Mouse (Mus musculus) limb, embryonic 12.5 days (tissue): ENCODE measurements around the gene Cox6a1. TPM values are rescaled to one million over a fixed set of nuclear protein-coding genes. Genes with fewer than 3 reads are reported as not detected.
"Not testable (repeated sequence)": the region's sequence is repeated elsewhere in the genome, so short reads cannot be mapped to it uniquely, and the experiment has no call there.

Experiments
- ATAC-seq: fragments of 200-750 bp; cut with Nextera tagmentation; 2 replicates; pipeline ENCODE4 v1.8.0; 2017; ENCODE audit warnings: low read depth, moderate TSS enrichment; ENCODE audit not compliant: insufficient number of reproducible peaks, insufficient read depth, low FRiP score, low TSS enrichment
- H3K27ac ChIP-seq: fragments of 300-500 bp; sonication (generic); 2 replicates; pipeline ENCODE4 v1.5.1; 2016; ENCODE audit warnings: mild to moderate bottlenecking, moderate library complexity
- H3K27me3 ChIP-seq: fragments of 300-500 bp; sonication (generic); 2 replicates; pipeline ENCODE4 v1.6.1; 2016; ENCODE audit warnings: mild to moderate bottlenecking, moderate library complexity
- H3K36me3 ChIP-seq: fragments of 300-500 bp; sonication (generic); 2 replicates; pipeline ENCODE4 v1.6.1; 2016; ENCODE audit warnings: mild to moderate bottlenecking, moderate library complexity
- H3K4me1 ChIP-seq: fragments of 300-500 bp; sonication (generic); replicated peaks from 2 replicates; pipeline ENCODE4 v1.6.1; 2016
- H3K4me2 ChIP-seq: fragments of 300-500 bp; sonication (generic); 2 replicates; pipeline ENCODE4 v1.6.1; 2016; ENCODE audit warnings: mild to moderate bottlenecking, moderate library complexity
- H3K4me3 ChIP-seq: fragments of 300-500 bp; sonication (generic); replicated peaks from 2 replicates; pipeline ENCODE4 v1.5.1; 2016; ENCODE audit warnings: mild to moderate bottlenecking
- H3K9ac ChIP-seq: fragments of 300-500 bp; sonication (generic); replicated peaks from 2 replicates; pipeline ENCODE4 v1.6.1; 2016; ENCODE audit warnings: mild to moderate bottlenecking, moderate library complexity
- H3K9me3 ChIP-seq: fragments of 300-500 bp; sonication (generic); 2 replicates; pipeline ENCODE4 v1.6.1; 2016; ENCODE audit warnings: mild to moderate bottlenecking, moderate library complexity
- WGBS: fragments of 180-500 bp; shearing (Covaris S2); methylation state at CpG from one replicate; pipeline ENCODE4 v1.1.7; 2016; 5-methylcytosine and 5-hydroxymethylcytosine counted together
- polyA plus RNA-seq: library from polyadenylated mRNA; unstranded; fragments of >200 nt; fragmentation: Nextera tagmentation; extraction: Ambion mirVana; gene quantifications from 2 replicates; pipeline ENCODE4 v1.2.1, GENCODE M21; 2016

Cox6a1 gene
- polyA plus RNA-seq: 668 and 680 TPM in 2 replicates

GRCm38 (mm10) chr5:115348546-115349224 lies at the start of gene Cox6a1:
Gene Cox6a1 (minus strand): TSS chr5:115348981.
- peak within 1 kb of the TSS; percentile 93 for H3K4me3 ChIP-seq
- H3K27me3 ChIP-seq: no peaks in the 10 kb centered on the region
- H3K4me1 ChIP-seq: peaks cover 15% of the 10 kb centered on the region
- H3K4me2 ChIP-seq: peak within 1 kb of the TSS; percentile 96
- H3K27ac ChIP-seq: peak within 1 kb of the TSS; percentile 78
- peak; percentile 80 for ATAC-seq
- WGBS: under 1% methylated on average over 71 of the region's 74 CpGs
- peak within 1 kb of the TSS; percentile 83 for H3K9ac ChIP-seq
- H3K9me3 ChIP-seq: 0 out of 2 replicates have a peak, but pooled peaks cover 5% of the 10 kb centered on the region
- peaks cover 32% of the 10 kb centered on the region for H3K36me3 ChIP-seq

- WGBS: 4% methylated on average over 48 of the region's 48 CpGs
- no peak overlapping the region for H3K27ac ChIP-seq
These were observed 49.3 kb upstream of the Cox6a1 start for GRCm38 (mm10) chr5:115397839-115398780.

GRCm38 (mm10) chr5:115396654-115397053 lies 47.9 kb upstream of the Cox6a1 start:
- no peak overlapping the region for H3K4me3 ChIP-seq
- peaks cover 16% of the 10 kb centered on the region; the same call in 1 of the 2 replicates for H3K27me3 ChIP-seq
- ATAC-seq: no peak
- no peak overlapping the region for H3K4me2 ChIP-seq
- H3K9ac ChIP-seq: no peak overlapping the region
- no peaks in the 10 kb centered on the region for H3K36me3 ChIP-seq
- no peak overlapping the region for H3K27ac ChIP-seq
- WGBS: 68% methylated on average over 11 of the region's 11 CpGs
- no peaks in the 10 kb centered on the region for H3K9me3 ChIP-seq
- H3K4me1 ChIP-seq: peaks cover 25% of the 10 kb centered on the region

More at GRCm38 (mm10) chr5:115397839-115398780, 49.3 kb upstream of the Cox6a1 start:
- Histone ChIP-seq H3K9me3 (no peaks in the 10 kb centered on the region), H3K27me3 (peaks cover 16% of the 10 kb centered on the region; the same call in 1 of the 2 replicates), H3K36me3 (no peaks in the 10 kb centered on the region), H3K4me2 (peak overlapping the region; percentile 82), H3K9ac (peak overlapping the region; percentile 77), H3K4me1 (peaks cover 22% of the 10 kb centered on the region), H3K4me3 (peak overlapping the region; percentile 43)
- no peak for ATAC-seq

DNA sequence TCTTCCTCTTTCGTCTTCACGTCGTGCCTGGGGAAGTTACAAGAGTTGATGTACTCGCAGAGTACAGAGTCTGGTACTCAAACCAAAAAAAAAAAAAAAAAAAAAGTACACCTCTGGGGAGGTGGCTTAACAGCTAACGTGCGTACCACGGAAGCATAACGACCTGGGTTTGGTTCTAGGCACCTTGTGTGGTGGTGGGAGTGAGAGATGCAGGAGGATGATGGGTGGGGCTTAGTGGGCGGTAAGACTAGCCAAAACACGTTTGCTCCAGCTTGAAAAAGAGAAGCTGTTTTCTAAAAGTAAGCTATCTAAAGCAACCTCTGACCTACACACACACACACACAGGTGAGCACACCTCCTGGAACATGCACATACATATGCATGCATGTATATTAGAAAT lies 46.1 kb upstream of the Cox6a1 start:
- 21% methylated on average over 10 of the region's 10 CpGs for WGBS
- Histone ChIP-seq H3K36me3 (no peaks in the 10 kb centered on the region), H3K27me3 (peaks cover 16% of the 10 kb centered on the region; the same call in 1 of the 2 replicates), H3K9ac (no peak overlapping the region), H3K4me1 (peaks cover 25% of the 10 kb centered on the region), H3K4me2 (no peak overlapping the region), H3K27ac (no peak overlapping the region), H3K9me3 (no peaks in the 10 kb centered on the region), H3K4me3 (no peak overlapping the region)
- ATAC-seq: no peak

DNA sequence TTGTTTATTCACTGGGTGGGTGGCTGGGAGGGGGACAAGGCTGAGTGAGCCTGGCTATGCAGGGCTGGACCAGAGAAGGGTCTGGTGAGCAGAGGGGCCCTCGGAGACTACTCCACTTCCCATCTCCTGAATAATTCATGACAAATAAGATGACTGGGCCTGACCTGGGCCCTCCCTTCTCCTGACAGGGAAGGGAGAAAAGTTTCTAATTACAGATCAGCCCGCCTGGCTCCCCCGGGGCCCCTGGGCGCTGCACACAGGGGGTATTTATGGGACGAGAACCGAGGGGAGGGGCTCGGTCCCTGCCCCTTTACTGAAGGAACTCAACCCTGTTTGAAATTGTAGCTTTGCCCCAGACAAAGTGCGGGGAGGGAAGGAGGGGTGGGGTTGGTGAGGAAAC lies 45.4 kb upstream of the Cox6a1 start:
- Histone ChIP-seq H3K9ac (0 out of 2 replicates have a peak overlapping the region, but pooled peaks have one; percentile 27), H3K9me3 (no peaks in the 10 kb centered on the region), H3K27me3 (peaks cover 16% of the 10 kb centered on the region; the same call in 1 of the 2 replicates), H3K4me3 (no peak overlapping the region), H3K27ac (no peak overlapping the region), H3K36me3 (no peaks in the 10 kb centered on the region), H3K4me2 (peak overlapping the region; percentile 17; the same call in 1 of the 2 replicates), H3K4me1 (peaks cover 24% of the 10 kb centered on the region)
- no peak for ATAC-seq
- WGBS: 4% methylated on average over 8 of the region's 8 CpGs

- H3K9ac ChIP-seq: no peak overlapping the region
- H3K36me3 ChIP-seq: no peaks in the 10 kb centered on the region
- H3K27ac ChIP-seq: no peak overlapping the region
- H3K27me3 ChIP-seq: peaks cover 16% of the 10 kb centered on the region; the same call in 1 of the 2 replicates
- ATAC-seq: no peak
- no peak overlapping the region for H3K4me2 ChIP-seq
- H3K4me3 ChIP-seq: no peak overlapping the region
- H3K4me1 ChIP-seq: peaks cover 12% of the 10 kb centered on the region
- no peaks in the 10 kb centered on the region for H3K9me3 ChIP-seq
- WGBS: 76% methylated on average over 1 of the region's 1 CpGs
These were observed 44.2 kb upstream of the Cox6a1 start for GRCm38 (mm10) chr5:115392969-115393368.

GRCm38 (mm10) chr5:115391935-115392334 lies 43.2 kb upstream of the Cox6a1 start:
- H3K9ac ChIP-seq: no peak overlapping the region
- H3K27ac ChIP-seq: no peak overlapping the region; the same call in 1 of the 2 replicates
- no peaks in the 10 kb centered on the region for H3K9me3 ChIP-seq
- no peak for ATAC-seq
- H3K27me3 ChIP-seq: peaks cover 9% of the 10 kb centered on the region; the same call in 1 of the 2 replicates
- no peak overlapping the region for H3K4me3 ChIP-seq
- peaks cover 12% of the 10 kb centered on the region; the same call in 1 of the 2 replicates for H3K4me1 ChIP-seq
- no peaks in the 10 kb centered on the region for H3K36me3 ChIP-seq
- WGBS: 37% methylated on average over 9 of the region's 9 CpGs
- no peak overlapping the region for H3K4me2 ChIP-seq

DNA sequence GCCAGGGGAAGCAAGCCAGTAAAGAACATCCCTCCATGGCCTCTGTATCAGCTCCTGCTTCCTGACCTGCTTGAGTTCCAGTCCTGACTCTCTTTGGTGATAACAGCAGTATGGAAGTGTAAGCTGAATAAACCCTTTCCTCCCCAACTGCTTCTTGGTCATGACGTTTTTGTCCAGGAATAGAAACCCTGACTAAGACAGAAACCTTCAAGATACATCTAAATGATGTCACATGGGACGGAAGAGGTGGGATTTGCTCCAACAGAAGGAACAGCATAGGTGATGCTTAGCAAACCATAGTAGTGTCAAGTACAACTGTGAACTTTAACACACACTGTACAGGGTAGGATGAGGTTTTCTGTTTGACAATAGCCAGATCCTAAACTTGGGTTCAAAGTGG lies 30.1 kb upstream of the Cox6a1 start:
- not testable (repeated sequence) for ATAC-seq, H3K4me3 ChIP-seq, H3K27me3 ChIP-seq, H3K4me2 ChIP-seq, H3K36me3 ChIP-seq, H3K9ac ChIP-seq, H3K9me3 ChIP-seq, H3K27ac ChIP-seq, H3K4me1 ChIP-seq
- 71% methylated on average over 2 of the region's 2 CpGs for WGBS

DNA sequence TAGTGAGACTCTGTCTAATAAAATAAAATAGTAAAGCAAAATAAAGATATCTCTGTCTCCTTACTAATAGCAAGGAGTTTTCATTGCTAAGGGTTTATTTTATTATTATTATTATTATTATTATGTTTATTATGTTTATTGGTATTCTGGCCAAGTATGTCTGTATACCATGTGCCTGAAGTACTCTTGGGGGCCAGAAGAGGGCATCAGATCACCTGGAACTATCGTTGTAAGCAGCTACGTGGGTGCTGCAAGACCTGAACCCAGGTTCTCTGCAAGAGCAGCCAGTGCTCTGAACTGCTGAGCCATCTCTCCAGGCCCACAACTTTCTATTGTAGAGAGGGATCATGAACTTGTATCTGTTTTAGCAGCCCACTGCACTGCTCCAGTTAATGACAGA lies 26.7 kb upstream of the Cox6a1 start:
- H3K4me1 ChIP-seq: peaks cover 9% of the 10 kb centered on the region
- H3K27ac ChIP-seq: no peak overlapping the region
- 93% methylated on average over 2 of the region's 2 CpGs for WGBS

GRCm38 (mm10) chr5:115374204-115374820 lies 25.5 kb upstream of the Cox6a1 start:
- Histone ChIP-seq H3K4me1 (peaks cover 9% of the 10 kb centered on the region), H3K4me3 (peak overlapping the region; percentile 36), H3K27me3 (no peaks in the 10 kb centered on the region; the same call in 1 of the 2 replicates), H3K27ac (no peak overlapping the region), H3K4me2 (peak overlapping the region; percentile 71), H3K9ac (peak overlapping the region; percentile 62), H3K36me3 (no peaks in the 10 kb centered on the region), H3K9me3 (no peaks in the 10 kb centered on the region)
- ATAC-seq: no peak
- WGBS: 23% methylated on average over 11 of the region's 11 CpGs

More for the DNA sequence above, 26.7 kb upstream of the Cox6a1 start:
- no peak overlapping the region for H3K4me3 ChIP-seq
- no peaks in the 10 kb centered on the region; the same call in 1 of the 2 replicates for H3K27me3 ChIP-seq
- no peak overlapping the region for H3K9ac ChIP-seq
- ATAC-seq: no peak
- H3K36me3 ChIP-seq: no peaks in the 10 kb centered on the region
- no peak overlapping the region for H3K4me2 ChIP-seq
- H3K9me3 ChIP-seq: no peaks in the 10 kb centered on the region
